Mouse (Mus musculus) retina, adult 2 months (tissue): ENCODE measurements at regions not wholly inside any gene's neighbourhood (a gene's known extent, or its start where the extent isn't known, plus 50 kb on each side); places are given as distances from the start of the nearest gene placed in this dataset.
"Not testable (repeated sequence)": the region's sequence is repeated elsewhere in the genome, so short reads cannot be mapped to it uniquely, and the experiment has no call there.

Source experiments
- DNase-seq: peaks from one replicate; pipeline ENCODE4 v3.0.0-alpha.2; 2012; ENCODE audit warnings: low read depth, low spot score

DNA sequence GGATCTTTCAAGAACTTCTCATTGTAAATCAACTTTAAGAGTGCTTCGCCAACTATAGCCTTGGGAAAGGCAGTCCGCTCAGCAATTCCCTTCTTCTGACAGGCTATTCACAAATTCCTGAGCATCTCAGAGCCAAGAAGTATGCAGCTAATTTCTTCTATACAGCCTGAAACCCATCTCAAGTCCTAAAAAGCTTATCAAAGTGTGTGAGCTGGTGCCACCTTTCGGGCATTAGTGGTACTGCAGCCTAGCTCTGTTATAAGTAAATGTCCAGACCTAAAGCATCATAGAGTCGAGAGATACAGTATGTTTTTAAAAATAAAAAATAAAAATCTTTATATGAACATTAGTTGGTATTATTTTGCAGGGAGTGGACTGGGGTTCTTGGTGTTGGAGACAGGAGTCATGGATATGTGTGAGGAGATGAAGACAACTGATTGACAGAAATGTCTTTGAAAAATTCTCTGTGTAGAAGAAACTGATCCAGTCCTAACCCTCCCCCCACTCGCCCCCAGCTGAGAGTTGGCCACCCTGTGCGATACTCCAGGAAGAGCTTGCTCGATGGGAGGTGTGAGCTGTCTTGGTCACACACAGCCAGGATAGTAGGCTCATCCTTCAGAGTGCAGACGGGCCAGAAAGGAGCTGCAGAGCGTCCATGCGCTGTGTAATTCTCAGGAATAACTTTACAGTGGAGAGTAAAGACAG is 56.4 kb downstream of the Bod1 start:
- DNase-seq: peak; percentile 37

GRCm38 (mm10) chr11:31614394-31614713 is 57.3 kb downstream of the Bod1 start:
- no peak for DNase-seq

- no peak for DNase-seq
These were observed 57.8 kb downstream of the Bod1 start for GRCm38 (mm10) chr11:31613688-31614393.

- no peak for DNase-seq
These were observed 63.2 kb downstream of the Bod1 start for GRCm38 (mm10) chr11:31608458-31608857.

- DNase-seq: no peak
These were observed 70.2 kb downstream of the Bod1 start for GRCm38 (mm10) chr11:31601499-31601898.

GRCm38 (mm10) chr11:31593604-31594003 is 78.1 kb downstream of the Bod1 start:
- DNase-seq: no peak

DNA sequence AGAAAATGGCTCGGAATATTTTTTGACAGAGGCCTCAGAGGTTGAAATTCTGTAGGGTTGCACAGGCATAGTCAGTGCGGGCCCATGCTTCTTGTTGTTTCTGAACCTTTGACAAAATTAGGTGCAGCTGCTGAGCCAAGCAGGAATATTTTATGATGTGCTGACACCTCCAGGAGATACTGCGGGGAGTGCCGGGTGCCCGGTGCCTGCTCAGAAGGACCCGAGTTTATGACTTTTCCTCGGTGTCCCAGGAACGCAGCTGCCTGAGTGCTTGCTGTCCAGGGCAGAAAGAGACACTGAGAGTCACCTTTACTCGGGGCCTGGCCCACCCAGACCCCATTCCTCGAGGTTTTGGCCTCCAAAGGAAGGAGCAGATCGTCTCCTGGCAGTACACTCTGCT is 79.6 kb downstream of the Bod1 start:
- DNase-seq: no peak

GRCm38 (mm10) chr11:31591037-31591554 is 80.6 kb downstream of the Bod1 start:
- no peak for DNase-seq

DNA sequence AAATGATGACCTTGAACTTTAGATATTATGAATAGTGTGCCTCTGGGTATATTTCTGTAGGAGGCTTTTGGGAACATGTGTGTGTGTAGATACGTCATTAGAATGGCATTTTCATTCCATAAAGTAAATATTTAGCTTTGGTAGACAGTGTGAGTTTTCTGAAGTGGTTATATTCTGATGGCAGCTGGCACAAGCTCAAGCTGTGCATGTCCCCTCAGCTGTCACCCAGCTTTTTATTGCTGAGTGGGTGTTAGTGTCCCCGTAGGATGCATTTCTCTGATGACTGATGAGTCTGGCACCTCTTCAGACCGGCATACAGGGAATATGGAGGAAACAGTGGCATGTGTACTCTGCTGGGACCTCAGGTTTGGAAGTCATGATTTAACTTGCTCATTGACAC is 96.7 kb downstream of the Bod1 start:
- DNase-seq: no peak

- DNase-seq: no peak
These were observed 106.8 kb downstream of the Bod1 start for GRCm38 (mm10) chr11:31564742-31565510.

- no peak for DNase-seq
These were observed 107.6 kb downstream of the Bod1 start for GRCm38 (mm10) chr11:31563826-31564741.

DNA sequence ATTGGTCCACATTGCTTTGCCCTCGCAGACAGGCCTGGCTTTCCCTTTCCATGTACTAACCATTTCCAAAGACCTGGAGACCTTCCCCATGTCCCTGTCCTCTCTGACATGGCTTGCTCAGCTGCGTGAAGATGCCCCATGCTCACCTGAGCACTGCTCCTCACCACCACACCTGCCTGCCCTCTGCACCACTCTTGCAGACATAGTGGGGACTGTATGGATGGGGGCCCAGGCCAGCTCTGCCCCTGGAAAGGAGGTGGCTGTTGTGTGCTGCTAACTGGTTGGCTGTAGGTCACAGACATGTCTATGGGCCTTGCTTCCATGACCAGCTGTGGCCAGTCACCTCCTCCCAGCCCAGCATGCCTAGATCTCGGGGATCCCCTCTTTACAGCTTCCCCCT is 108.7 kb downstream of the Bod1 start:
- no peak for DNase-seq

DNA sequence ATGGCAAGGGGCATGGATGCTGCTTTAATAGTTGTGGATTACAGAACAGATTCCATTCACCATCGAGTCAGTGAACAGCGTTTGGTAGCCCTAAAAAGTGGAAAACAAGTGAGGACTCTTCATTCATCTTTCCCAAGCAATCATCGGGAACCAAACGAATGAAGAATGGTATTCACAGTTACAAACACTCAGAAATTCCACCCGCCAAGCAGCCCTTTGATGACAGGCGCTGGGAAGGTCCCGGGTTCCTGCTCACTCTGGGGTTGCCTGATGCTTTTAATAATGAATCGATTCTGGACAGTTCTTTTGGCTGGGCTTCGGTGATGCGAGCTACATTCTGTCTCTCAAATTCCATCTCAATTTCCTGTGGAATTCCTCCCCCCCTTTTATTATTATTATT is 110.9 kb downstream of the Bod1 start:
- DNase-seq: no peak

DNA sequence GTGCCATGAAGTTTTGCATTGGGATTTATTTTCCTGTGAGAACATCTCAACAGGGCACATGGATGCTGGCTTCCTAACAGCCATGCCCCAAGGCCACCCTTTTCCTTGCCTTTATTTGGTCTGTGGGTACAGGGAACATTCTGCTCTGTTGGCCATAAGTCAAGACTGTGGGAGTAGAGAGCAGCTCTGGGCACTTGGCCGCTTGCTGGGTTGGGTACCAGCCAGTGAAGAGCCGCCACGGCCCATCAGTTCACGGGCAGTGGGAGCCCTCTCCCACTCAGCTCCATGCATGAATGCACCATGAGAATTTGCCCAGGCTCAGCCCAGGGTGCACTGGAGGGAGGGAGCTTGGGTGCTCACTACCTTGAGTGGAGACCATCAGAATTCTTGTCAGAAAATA is 116.6 kb downstream of the Bod1 start:
- peak; percentile 13 for DNase-seq

GRCm38 (mm10) chr11:31551614-31552271 is 119.9 kb downstream of the Bod1 start:
- DNase-seq: no peak

DNA sequence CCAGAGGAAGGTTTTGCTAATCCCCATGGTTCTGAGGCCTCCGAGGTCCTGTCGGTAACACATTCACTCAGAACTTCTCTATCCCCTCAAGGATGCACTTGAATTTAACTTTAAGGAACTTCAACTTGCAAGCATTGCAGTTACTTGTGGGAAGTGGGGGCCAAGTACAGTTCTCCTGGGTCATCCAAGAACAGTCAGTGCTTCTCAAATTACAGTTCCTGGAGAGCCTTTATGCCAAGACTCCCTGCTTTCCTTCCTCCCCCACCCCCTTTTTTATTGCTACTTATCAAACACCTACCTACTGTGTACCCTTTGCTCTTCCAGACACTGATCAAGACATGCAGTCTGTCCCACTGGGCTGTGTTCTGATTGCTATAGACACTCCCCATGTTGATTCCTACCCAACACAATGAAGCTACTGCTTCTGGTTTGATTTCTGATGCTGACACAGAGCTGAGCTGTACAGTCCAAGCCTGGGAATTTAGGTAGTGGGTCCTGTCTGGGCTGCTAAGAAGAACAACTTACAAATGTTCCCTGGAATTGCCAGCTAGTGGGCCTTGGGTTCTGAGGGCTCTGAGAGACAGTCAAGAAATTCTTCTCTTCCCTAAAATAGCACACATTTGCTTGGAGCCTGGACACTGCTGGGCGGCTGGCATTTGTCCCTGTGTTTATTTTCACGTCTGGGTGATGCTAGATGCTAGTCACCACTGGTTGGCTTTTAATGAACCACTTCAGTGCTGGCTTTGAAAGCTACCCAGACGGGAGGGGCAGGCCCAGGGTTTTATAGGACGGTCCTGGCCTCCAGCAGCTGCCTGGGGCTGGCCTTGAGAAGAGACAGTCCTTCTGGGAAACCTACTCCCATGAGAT is 120.7 kb downstream of the Bod1 start:
- no peak for DNase-seq

DNA sequence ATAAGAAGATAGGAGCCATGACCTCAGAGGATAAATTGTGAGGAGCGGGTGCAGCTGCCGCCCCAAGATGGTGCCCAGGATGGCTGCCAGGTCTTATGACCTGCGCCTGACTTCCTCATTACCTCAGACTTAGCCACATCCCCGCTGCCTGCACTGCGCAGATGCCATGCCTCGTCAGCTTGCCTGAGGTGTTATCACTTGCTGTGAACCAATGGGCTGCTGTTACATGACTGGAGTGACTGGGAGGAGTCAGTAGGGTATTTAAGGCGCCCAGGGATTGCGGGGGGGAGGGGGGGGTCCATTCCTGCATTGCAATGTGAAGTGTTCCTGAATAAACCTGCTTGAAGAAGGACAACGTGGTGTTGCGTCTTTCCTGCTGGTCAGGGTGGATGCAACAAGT is 126.2 kb downstream of the Bod1 start:
- not testable (repeated sequence) for DNase-seq

DNA sequence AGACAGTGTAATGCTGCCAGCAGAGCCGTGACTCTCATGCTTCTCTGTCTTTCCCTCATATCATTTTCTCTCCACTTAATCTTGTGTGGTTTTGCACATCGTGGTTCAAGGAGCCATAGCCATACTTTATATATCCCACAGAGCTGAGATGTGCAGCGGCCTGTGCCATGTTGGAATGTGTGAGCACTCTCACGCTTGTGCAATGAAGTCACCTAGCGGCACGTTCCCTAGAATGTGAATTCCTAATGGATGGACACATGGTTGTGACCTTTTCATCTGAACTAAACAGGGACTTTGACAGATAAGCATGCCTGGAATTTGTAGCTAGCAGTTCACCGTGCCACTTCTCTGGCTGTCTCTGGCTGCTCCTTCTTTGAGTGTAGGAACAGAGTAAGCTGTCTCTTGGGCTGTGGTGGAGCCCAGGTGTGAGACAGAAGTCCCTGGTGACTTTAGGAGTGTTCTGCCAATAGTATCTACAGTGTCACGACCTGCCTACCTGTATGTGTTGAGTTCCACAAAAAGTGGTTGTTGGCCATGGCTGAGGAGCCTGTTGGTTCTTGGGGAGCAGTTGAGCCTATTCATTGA is 129.0 kb downstream of the Bod1 start:
- no peak for DNase-seq

GRCm38 (mm10) chr11:31541425-31541824 is 130.3 kb downstream of the Bod1 start:
- no peak for DNase-seq

GRCm38 (mm10) chr11:31540816-31541215 is 130.9 kb downstream of the Bod1 start:
- DNase-seq: no peak
